Mouse (Mus musculus): Measurements from ENCODE around the gene Cilp2. TPM values are rescaled to one million over a fixed set of nuclear protein-coding genes. Genes with fewer than 3 reads are reported as not detected.

Gene Cilp2
- 0.02 and 0.03 TPM in 2 replicates for polyA plus RNA-seq (2012)

DNA sequence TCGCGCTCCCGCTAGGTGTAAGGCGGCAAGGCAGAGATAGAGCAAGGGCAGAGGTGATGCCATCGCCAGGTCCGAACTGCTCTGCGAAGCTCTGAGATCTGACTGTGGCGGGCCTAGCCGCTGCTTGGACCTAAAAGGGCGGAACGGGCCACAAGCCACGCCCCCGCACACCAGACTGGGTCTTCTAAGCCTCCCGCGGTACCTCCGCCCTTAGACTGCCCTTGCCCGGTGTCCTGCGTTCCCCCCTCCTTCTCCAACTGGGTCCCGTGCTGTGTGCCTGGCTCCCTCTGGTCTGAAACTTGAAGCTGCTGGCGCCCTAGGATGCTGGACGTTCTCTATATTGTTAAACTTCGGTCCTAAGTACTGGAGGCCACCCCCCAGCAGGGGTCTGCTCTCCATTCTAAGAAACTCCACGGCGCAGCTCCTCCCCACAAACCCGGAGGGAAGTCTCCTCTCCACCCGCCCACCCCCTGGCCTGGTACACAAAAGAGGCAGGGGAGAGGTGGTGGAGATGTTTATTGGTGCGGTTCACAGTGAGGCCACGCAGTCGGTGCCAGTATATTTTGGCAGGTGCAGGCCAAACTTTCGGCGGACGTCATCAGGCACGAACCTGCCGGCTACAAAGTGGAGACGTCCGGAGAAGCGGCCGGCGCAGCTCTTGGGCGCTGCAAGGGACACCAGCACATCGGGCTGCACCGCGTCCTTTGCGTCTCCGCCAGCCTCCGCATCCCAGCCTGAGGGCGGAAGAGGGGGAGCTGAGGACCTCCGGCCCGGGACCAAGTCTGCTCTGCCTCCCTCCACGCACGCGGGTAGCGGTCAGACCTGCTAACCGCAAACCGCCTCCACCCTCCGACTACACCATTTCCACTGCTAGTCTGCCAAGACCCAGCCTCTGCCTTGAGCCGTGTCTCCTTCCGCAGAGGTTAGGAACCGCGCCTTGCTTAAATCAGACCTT lies at the start of gene Cilp2:
Cilp2 (minus strand) TSS at position 399 of the 955 bp plus-strand sequence.
- no peak for TF ChIP-seq GATA1 (IDR thresholded peaks at IDR 0.05; ENCODE audit: low read length)

DNA sequence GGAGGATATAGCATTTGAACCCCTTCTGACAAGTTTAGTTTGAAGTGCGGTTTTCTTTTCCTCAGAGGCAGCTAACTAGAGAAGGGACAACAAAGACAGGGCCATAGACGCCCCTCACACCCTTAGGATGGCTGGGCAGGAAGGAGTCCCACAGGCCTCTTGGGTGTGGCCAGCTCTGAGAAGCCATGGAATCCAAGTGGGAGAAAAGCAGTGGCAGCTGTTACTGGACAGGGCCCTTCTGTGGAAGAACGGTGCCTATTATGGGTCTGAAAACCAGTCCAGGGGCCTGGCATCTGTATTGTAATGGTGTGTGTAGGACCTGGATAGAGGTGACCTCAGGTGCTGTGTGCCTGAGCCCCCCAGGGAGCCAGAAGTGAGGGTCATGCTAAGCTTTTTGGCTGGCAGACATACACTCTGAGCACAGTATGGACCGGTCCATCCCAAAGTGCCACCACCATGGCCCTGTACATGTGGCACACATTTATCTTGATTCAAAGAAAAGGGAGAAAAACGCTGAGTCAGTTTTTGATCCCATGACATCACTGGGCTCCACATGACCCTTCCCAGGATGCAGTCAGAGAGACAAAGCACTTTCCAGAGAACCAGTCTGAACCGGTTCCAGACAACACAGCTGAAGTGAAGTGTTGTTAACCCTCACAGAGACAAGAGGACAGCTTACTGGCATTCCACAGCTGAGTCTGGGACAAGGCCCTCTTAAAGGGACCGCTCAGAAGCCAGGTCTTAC lies 48.7 kb upstream of the Cilp2 start:
- no peak for TF ChIP-seq GATA1 (IDR thresholded peaks at IDR 0.05; ENCODE audit: low read length)

DNA sequence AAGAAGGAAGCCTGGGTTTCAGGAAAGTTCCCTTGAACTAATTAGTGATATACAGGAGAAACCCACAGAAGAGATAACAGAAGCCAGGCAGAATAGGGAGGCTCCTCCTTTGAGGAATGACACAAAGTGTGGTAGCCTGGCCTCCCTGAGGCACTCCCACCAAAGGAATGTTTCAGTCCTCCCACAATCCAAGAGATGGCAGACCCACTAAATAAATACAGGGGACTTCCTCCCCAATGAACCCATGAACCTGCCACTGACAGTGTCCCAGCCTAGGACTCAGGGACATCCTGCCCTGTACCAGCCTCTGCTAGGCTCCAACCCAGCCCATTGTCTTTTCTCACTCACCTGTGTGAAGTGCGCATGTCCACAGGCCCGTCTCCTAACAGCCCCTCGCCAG lies 47.9 kb upstream of the Cilp2 start:
- TF ChIP-seq GATA1 (IDR thresholded peaks at IDR 0.05; ENCODE audit: low read length): no peak

DNA sequence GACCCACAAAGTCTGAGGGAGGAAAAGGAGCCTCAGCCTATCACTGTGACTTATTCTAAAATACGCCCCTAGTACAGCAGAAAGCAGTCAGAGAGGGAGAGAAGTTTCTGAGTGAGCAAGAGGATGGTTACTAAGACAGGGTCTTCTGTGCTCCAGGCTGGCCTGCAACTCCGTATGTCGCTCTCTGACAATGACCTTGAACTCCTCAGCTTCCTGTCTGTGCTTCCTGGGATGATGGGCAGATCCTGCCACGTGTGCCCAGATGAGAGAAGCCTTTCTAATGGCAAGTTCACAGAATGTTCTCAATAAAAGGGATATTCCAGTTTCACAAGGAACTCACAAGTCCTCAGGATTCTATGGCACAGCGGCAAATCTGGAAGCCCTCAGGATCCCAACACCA lies 47.1 kb upstream of the Cilp2 start:
- no peak for TF ChIP-seq GATA1 (IDR thresholded peaks at IDR 0.05; ENCODE audit: low read length)

DNA sequence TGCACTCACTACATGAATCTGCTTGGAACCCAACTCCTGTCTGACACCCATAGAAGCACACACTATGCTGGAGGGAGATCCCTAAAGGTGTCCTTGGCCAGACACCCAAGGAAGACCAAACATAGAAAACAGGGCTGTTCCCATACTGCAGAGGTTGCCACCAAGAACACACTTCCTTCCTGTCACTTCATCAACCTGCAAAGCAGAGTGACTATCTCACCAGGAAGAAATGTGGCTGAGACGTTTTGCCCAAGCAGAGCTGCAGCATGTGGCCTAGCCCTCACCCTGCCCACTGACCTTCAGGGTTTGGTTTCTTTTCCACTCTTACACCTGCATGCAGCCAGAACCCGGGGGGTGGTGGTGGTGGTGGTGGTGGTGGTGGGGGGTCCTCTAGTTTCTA lies 46.3 kb upstream of the Cilp2 start:
- TF ChIP-seq GATA1 (IDR thresholded peaks at IDR 0.05; ENCODE audit: low read length): no peak

DNA sequence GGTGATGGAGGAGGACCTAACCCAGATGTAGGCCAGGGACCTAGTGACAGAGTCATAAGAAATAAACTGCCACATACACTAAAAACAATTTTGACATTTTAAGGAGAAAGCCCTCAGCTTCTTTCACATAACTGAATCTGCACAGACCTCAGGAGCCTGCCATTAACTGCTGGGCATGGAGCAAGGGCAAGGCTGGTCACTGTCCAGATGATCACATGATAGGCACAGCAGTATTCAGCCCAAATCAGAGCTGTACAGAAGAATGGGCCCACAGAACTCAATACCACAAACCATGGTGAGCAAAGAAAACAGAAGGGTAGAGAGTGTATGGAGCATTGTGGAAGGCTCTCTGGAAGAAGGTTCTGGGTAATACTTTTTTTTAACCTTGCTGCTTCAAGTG lies 39.4 kb upstream of the Cilp2 start:
- no peak for TF ChIP-seq GATA1 (IDR thresholded peaks at IDR 0.05; ENCODE audit: low read length)

DNA sequence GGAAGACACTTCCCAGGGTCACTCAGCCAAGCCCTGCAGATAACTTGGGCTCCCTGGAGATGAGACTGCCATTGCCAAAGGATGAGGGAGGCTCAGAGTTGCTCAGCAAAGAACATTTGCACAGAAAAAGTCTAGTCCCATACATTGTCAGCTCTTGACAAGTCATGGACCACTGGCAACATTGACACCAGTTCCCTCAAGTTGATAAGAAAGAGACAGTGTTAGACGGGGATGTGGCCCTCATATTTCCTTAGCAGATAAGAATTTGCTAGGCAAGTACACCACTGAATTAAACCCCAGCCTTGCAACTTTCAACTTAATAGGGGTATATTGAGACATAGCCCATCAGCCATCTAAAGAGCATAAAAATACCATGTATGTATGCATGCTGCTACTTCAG lies 36.5 kb upstream of the Cilp2 start:
- no peak for TF ChIP-seq GATA1 (IDR thresholded peaks at IDR 0.05; ENCODE audit: low read length)

DNA sequence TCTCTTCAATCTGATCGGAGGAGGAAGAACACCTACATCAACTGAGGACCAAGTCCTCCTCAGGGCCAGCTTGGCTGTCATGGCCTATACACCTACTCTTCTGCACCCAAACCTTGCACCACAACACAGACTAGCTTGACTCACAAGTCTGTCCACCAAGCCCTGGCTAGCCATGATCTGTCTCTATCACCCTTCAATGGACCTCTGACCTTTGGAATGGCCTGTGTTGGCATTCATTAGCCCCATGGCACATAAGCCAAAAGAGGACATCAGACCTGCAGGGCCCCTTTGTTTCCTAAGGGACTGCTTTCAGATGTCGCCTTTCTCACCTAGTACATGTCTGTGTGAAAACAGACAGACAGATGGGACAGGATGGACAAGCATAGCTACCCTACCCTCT lies 33.7 kb upstream of the Cilp2 start:
- no peak for TF ChIP-seq GATA1 (IDR thresholded peaks at IDR 0.05; ENCODE audit: low read length)

DNA sequence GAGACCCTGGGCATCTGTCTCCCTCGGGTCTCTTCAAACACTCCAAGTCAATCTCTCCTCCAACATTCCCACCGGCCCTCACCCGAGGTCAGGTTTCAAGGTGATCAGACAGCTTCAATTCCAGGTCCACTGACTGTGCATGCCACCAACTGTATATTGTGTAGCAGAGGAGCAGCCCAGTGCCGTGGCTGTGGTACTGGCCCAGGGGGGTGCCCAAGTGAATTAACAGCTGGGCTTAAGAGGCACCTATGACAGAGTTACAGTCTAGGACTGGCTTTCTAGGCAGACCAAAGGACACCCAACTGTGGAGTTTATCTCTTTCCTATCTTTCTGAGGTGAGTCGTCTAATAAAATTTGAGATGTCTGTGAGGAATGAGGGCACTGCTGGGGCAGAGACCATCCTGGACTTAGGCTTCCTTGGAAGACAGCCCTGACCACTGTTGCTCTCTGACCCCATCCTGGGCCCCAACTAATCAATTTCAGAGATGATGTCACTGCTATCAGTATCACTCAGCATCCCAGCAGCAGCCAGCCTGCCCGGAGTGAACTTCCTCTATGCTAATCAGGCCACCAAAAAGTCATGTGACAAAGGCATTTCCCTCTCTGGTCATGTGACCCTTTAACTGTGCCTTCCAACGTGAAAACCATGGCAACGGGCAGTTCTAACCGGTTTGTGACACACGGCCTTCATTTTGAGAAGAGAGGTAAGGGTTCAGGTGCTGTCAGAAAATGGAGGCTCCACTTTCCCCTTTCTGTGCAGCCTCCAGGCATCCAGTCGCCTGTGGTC lies 32.6 kb upstream of the Cilp2 start:
- TF ChIP-seq GATA1 (IDR thresholded peaks at IDR 0.05; ENCODE audit: low read length): no peak

DNA sequence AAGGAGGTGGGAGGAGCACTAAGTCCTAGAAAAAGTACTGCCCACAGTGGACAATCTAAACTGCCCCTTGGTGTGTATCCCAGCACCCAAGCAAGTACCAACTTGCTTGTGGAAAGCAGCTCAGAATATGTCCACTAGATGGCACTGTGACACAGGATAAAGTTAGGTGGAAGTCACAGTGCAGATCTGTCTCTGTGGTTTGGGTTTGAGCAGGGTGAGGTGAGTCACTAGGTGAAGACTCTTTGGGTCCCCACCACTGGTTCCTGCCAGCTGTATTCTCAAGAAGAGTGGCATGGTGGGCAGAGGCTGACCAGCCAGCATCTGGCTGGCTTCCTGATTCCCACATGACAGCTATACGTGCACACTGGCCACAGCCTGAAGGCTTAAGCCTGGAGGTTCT lies 31.5 kb upstream of the Cilp2 start:
- TF ChIP-seq GATA1 (IDR thresholded peaks at IDR 0.05; ENCODE audit: low read length): no peak

DNA sequence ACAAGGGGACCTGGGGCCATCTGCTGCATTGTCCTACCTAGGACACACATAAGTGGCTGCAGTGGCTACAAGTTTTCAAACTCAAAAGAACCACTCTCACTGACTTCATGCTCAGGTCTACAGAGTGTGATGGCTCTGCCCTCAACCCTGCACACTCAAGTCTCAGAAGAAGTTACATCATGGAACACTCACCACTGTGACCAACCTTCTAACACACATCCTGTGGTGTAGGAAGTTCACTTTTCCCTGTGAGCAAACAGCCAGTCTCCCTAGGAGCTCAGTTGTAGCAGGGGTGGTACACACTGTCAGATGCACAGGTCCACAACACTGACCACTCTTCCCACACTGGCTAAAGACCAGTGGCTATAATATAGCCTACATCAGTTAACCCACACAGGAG lies 31.0 kb upstream of the Cilp2 start:
- TF ChIP-seq GATA1 (IDR thresholded peaks at IDR 0.05; ENCODE audit: low read length): no peak

DNA sequence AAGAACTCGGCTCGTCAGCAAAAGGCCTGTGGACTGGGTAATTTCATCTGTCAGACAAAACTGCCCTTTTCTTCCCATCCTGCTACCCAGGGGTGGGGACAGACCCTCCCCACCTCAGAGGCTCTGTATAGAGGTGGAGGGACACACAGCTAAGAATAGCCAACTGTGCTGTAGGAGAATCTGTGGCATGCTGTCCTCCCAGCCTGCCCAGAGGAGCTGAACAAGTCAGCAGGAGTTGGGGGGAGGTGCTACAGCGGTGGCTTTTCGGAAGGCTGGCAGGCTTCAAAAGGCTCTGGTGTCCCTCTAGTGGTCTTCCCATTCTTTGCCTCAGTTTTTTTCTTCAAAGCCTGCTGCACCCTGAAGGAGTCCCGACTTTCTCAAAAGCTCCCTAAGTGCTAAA lies 28.3 kb upstream of the Cilp2 start:
- no peak for TF ChIP-seq GATA1 (IDR thresholded peaks at IDR 0.05; ENCODE audit: low read length)

DNA sequence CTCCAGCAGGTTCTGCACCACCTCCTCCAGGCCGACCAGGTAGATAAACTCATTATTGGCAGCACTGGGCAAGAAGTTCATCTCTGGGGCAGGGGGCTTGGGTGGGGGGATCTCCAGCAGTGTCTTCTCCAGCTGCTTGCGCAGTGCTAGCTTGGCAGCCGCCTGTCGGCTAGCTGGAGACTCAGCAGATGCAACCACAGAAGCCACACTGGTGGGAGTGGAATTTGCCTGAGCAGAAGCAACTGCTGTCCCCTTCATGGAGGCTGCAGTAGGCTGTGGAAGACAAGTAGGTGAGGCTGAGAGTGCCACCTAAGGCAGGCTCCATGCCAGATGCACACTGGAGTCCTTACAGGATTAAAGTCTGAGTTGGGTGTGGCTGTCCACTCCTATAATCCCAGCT lies 27.0 kb upstream of the Cilp2 start:
- TF ChIP-seq GATA1 (IDR thresholded peaks at IDR 0.05; ENCODE audit: low read length): no peak

DNA sequence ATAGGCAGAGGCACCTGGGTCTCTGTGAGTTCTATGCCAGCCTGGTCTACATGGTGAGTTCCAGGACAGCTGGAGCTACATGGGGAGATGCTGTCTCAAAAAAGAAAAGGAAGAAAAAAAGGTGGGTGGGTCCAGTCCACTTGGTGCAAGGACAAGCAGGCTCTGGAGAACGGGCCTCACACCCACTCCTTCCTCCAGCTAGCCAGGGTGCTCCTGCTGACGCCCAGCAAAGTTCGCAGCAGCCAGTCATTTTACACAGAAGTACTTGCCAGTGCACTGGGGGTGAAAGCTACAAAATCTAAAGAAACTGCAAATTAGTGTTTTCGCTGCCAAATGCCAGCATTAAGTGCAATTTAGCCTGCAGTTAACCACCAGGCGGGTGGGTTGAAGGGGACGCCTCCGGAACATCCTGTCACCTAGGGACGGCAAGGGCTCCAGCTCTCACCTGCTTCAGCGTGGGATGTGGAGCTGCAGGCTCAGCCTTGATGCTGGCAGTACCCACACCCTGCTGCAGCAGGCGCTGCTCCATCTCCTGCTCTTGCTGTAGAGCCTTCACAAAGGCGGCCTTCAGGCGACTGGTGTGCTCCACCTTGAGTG lies 25.1 kb upstream of the Cilp2 start:
- TF ChIP-seq GATA1 (IDR thresholded peaks at IDR 0.05; ENCODE audit: low read length): no peak

DNA sequence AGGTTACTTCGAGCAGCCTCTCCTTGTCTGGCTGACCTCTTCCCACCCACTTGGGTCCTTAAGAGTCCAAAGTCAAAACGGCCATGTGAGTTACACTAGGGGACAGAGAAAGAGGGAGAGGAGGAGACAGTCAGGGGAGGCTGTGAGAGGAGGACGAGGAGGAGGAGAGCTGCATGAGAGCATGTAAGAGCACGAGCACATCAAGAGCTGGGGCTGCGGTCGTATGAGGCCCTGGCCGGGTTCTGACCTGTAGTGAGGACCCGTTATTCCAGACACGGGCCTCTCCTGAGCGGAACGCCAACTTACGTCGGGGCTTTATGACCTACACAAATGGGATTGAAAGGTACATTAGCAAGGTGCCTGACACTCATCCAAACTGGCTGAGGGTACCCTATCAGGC lies 24.4 kb upstream of the Cilp2 start:
- TF ChIP-seq GATA1 (IDR thresholded peaks at IDR 0.05; ENCODE audit: low read length): no peak

Measured in G1E-ER4 (cell line).